Mouse (Mus musculus) monocyte, adult 59 days (primary cell): ENCODE measurements around the gene Olfr958. TPM values are rescaled to one million over a fixed set of nuclear protein-coding genes. Genes with fewer than 3 reads are reported as not detected.

ENCODE experiments used
- total RNA-seq, 2 experiments: library from RNA; stranded (reverse); gene quantifications; one replicate each; pipeline ENCODE4 v1.2.4; 2023

Olfr958 gene
- not detected for total RNA-seq

DNA sequence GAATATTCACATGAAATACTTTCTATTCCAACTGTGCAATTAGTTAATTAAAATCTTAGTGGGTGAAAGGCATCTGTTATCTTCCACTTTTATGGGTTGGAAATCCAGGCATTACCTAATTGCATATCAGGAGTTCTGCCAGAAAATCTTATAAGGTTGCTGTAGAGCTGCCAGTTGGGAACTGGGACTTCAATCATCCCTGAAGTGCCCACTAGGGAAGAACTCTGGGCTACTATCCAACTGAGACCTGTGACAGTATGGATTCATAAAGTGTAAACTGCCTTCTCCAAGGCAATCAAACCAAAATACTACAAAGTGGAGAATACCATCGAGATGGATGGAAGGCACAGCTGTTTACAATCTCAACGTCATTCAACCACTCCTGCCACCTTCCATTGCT is at the start of gene Olfr958:
Gene Olfr958 (minus strand): TSS at position 109 of the 400 bp plus-strand sequence.

DNA sequence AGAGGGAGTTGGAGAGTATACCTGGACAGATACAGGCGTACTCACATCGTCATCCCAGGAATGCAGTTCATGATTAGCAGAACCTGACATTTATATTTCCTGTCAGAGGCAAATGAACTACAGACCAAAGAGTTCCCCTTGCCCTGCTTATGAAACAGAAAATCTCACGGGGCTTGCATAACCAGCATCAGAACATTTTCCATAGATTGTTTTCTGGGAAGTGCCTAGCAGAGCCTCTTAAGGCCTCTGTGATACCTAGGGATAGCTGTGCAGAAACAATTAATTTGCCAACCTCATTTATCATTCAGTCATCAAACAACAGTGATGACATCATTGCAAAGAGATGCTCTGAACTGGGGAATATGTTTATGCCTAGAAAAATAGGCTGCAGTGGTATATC is 21.6 kb upstream of the Olfr958 start, which contains the start of gene Olfr959:
Gene Olfr959 (minus strand): TSS at position 101 of the 400 bp plus-strand sequence.

DNA sequence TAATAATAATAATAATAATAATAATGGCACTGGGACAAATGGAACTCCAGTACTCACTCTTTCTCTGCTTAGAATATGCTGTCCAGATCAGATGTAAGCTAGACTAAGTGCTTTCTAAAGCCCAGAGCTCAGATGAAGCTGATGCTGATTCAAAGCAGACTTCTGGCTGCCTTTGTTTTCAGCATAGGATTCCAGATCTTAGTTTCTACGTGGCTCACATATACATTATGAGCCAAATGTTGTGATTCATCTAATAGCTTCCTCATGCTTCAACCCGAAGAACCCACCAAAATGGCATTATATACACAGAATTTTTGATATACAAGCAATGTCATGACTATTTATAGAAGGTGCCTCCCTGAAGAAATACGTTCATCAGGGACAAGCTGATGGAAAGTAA is 38.3 kb downstream of the Olfr958 start, which contains the start of gene Olfr957:
Gene Olfr957 (minus strand): TSS at position 279 of the 400 bp plus-strand sequence.

Other genes with a start within 250 kb of the Olfr958 start
- gene Olfr948, start 228.0 kb downstream of the Olfr958 start, total RNA-seq: not detected
- not detected for gene Olfr951, start 166.6 kb downstream of the Olfr958 start, total RNA-seq
- gene Olfr952, start 126.9 kb downstream of the Olfr958 start, total RNA-seq: not detected
- gene Olfr954, start 97.4 kb downstream of the Olfr958 start, total RNA-seq: not detected
- gene Olfr955, start 82.1 kb downstream of the Olfr958 start, total RNA-seq: not detected
- not detected for gene Olfr44, start 60.1 kb downstream of the Olfr958 start, total RNA-seq
- gene Olfr957, start 38.2 kb downstream of the Olfr958 start, total RNA-seq: not detected
- gene Olfr959, start 21.5 kb upstream of the Olfr958 start, total RNA-seq: not detected
- not detected for gene AW551984, start 50.3 kb upstream of the Olfr958 start, total RNA-seq
- not detected for gene Olfr148, start 56.6 kb upstream of the Olfr958 start, total RNA-seq
- gene Olfr960, start 67.3 kb upstream of the Olfr958 start, total RNA-seq: not detected
- not detected for gene Olfr961, start 91.0 kb upstream of the Olfr958 start, total RNA-seq
- not detected for gene Olfr963, start 113.2 kb upstream of the Olfr958 start, total RNA-seq
- gene Olfr149, start 153.1 kb upstream of the Olfr958 start, total RNA-seq: not detected
- gene Olfr965, start 157.3 kb upstream of the Olfr958 start, total RNA-seq: not detected
- not detected for gene Olfr150, start 176.9 kb upstream of the Olfr958 start, total RNA-seq
- gene Olfr967, start 192.2 kb upstream of the Olfr958 start, total RNA-seq: not detected
- gene Olfr968, start 229.2 kb upstream of the Olfr958 start, total RNA-seq: not detected
- not detected for gene Olfr969, start 236.9 kb upstream of the Olfr958 start, total RNA-seq